Mouse (Mus musculus): ENCODE data around the gene Rnaseh1. TPM values are rescaled to one million over a fixed set of nuclear protein-coding genes. Genes with fewer than 3 reads are reported as not detected.

Gene Rnaseh1
- polyA plus RNA-seq, 1 experiment: 8.1 TPM

- peaks cover 86% of the 10 kb centered on the region for H3K36me3 ChIP-seq (replicated peaks; ENCODE audit: low read length)
- H3K9me3 ChIP-seq: no peaks in the 10 kb centered on the region
- H3K4me3 ChIP-seq (replicated peaks): no peak overlapping the region
- TF ChIP-seq FLI1 (IDR thresholded peaks at IDR 0.05; ENCODE audit: low read length) (no peak), GATA1 (IDR thresholded peaks at IDR 0.05; ENCODE audit: borderline replicate concordance, low read length) (no peak)
- H3K27me3 ChIP-seq (replicated peaks): no peaks in the 10 kb centered on the region
- H3K4me1 ChIP-seq: peaks cover 23% of the 10 kb centered on the region
Observed at GRCm38 (mm10) chr12:28690730-28691129, 41.3 kb downstream of the Rnaseh1 start.

DNA sequence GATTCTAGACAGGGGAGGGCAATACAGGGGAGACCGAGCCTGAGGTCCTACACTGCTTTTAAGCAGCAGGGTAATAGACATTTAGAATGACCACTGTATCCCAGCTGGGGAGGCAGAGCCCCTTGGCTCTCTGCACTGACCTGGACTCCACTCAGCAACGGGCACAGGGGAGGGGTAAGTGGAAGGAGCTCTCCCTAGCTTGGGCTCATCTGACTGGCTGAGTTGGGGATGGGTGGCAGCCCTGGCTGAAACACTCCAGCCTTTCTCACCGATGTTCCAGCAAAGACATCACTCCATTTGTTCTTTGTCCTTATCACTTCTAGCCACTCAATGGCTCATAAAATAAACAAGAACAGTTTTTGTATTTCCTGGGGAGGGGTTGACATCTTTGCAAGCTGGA, 44.3 kb downstream of the Rnaseh1 start:
- TF ChIP-seq GATA1 (IDR thresholded peaks at IDR 0.05; ENCODE audit: borderline replicate concordance, low read length): no peak
- TF ChIP-seq FLI1 (IDR thresholded peaks at IDR 0.05; ENCODE audit: low read length): no peak
- no peaks in the 10 kb centered on the region for H3K27me3 ChIP-seq (replicated peaks)
- H3K4me3 ChIP-seq (replicated peaks): no peak overlapping the region
- H3K4me1 ChIP-seq: peaks cover 24% of the 10 kb centered on the region
- peaks cover 98% of the 10 kb centered on the region for H3K36me3 ChIP-seq (replicated peaks; ENCODE audit: low read length)
- no peaks in the 10 kb centered on the region for H3K9me3 ChIP-seq

DNA sequence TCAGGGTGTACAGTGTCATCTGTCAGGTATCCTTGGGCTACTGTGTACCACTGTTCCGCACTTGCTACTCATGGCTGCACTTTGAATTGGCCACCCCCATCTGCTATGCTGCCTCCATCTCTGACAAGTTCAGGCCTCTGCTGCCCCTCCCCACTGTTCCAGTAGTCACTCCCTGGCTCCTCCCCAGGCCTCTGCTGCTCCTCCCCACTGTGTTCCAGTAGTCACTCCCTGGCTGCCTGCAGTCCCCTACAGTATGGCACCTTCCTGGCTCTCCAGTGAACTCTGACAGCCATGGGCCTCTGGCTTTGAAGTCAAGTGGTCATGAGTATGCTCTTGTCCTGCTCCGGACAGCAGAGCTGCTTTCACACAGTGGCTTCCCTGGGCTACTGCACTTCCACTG, 44.8 kb downstream of the Rnaseh1 start:
- TF ChIP-seq GATA1 (IDR thresholded peaks at IDR 0.05; ENCODE audit: borderline replicate concordance, low read length) (no peak), FLI1 (IDR thresholded peaks at IDR 0.05; ENCODE audit: low read length) (no peak)
- H3K4me3 ChIP-seq (replicated peaks): no peak overlapping the region
- H3K36me3 ChIP-seq (replicated peaks; ENCODE audit: low read length): peaks cover 98% of the 10 kb centered on the region
- H3K9me3 ChIP-seq: no peaks in the 10 kb centered on the region
- peaks cover 23% of the 10 kb centered on the region for H3K4me1 ChIP-seq
- no peaks in the 10 kb centered on the region for H3K27me3 ChIP-seq (replicated peaks)

DNA sequence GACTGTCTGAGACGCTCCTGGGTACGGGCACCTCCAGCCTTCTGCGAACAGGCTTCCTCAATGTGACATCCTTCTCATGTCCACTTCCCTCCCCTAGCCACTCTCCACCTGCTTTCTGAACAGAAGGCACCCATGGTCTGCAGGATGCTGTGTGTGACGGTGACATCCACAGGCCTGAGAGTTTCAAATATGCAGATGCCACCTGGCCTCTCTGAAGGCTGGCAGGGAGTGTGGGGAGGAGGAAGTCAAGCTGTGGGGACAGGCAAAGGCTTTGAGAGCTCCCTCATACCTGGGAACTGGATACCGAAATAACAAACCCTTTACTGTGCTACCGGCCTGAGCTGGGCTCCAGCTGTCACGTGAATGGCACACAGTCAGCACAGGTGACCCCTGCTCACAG, 45.4 kb downstream of the Rnaseh1 start:
- Histone ChIP-seq H3K4me3 (replicated peaks) (no peak overlapping the region), H3K4me1 (peaks cover 19% of the 10 kb centered on the region), H3K36me3 (replicated peaks; ENCODE audit: low read length) (peaks cover 96% of the 10 kb centered on the region), H3K9me3 (no peaks in the 10 kb centered on the region), H3K27me3 (replicated peaks) (no peaks in the 10 kb centered on the region)
- TF ChIP-seq FLI1 (IDR thresholded peaks at IDR 0.05; ENCODE audit: low read length) (no peak), GATA1 (IDR thresholded peaks at IDR 0.05; ENCODE audit: borderline replicate concordance, low read length) (no peak)

- Histone ChIP-seq H3K36me3 (replicated peaks; ENCODE audit: low read length) (peaks cover 94% of the 10 kb centered on the region), H3K9me3 (no peaks in the 10 kb centered on the region), H3K27me3 (replicated peaks) (no peaks in the 10 kb centered on the region), H3K4me3 (replicated peaks) (no peak overlapping the region), H3K4me1 (peaks cover 29% of the 10 kb centered on the region)
- TF ChIP-seq FLI1 (IDR thresholded peaks at IDR 0.05; ENCODE audit: low read length) (no peak), GATA1 (IDR thresholded peaks at IDR 0.05; ENCODE audit: borderline replicate concordance, low read length) (no peak)
Observed at GRCm38 (mm10) chr12:28697821-28698595, 48.6 kb downstream of the Rnaseh1 start.

DNA sequence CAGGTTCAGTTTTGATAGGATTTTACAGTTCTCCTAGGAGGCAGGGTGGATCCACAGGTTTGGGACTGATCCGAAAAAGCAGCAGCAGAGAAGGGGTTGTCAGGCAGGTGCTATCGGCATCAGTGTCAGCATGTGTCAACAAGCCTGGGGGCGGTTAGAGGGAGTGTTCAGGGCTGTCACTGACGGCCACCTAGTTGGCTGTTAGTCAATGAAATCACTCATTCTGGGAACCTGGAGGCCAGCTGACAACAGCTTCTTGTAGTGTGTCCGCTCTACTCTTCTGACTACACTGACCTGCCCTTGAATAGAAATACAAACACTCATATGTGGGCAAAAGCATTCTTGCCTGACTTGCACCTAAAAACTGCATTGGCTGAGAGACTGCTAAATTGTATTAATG, 49.7 kb downstream of the Rnaseh1 start:
- H3K27me3 ChIP-seq (replicated peaks): no peaks in the 10 kb centered on the region
- TF ChIP-seq FLI1 (IDR thresholded peaks at IDR 0.05; ENCODE audit: low read length) (no peak), GATA1 (IDR thresholded peaks at IDR 0.05; ENCODE audit: borderline replicate concordance, low read length) (no peak)
- H3K4me3 ChIP-seq (replicated peaks): no peak overlapping the region
- H3K9me3 ChIP-seq: no peaks in the 10 kb centered on the region
- peaks cover 95% of the 10 kb centered on the region for H3K36me3 ChIP-seq (replicated peaks; ENCODE audit: low read length)
- peaks cover 22% of the 10 kb centered on the region for H3K4me1 ChIP-seq

- TF ChIP-seq FLI1 (IDR thresholded peaks at IDR 0.05; ENCODE audit: low read length) (no peak), GATA1 (IDR thresholded peaks at IDR 0.05; ENCODE audit: borderline replicate concordance, low read length) (no peak)
- Histone ChIP-seq H3K9me3 (no peaks in the 10 kb centered on the region), H3K36me3 (replicated peaks; ENCODE audit: low read length) (peaks cover 95% of the 10 kb centered on the region), H3K4me1 (peaks cover 16% of the 10 kb centered on the region), H3K27me3 (replicated peaks) (no peaks in the 10 kb centered on the region), H3K4me3 (replicated peaks) (no peak overlapping the region)
Observed at GRCm38 (mm10) chr12:28699656-28700055, 50.3 kb downstream of the Rnaseh1 start.

DNA sequence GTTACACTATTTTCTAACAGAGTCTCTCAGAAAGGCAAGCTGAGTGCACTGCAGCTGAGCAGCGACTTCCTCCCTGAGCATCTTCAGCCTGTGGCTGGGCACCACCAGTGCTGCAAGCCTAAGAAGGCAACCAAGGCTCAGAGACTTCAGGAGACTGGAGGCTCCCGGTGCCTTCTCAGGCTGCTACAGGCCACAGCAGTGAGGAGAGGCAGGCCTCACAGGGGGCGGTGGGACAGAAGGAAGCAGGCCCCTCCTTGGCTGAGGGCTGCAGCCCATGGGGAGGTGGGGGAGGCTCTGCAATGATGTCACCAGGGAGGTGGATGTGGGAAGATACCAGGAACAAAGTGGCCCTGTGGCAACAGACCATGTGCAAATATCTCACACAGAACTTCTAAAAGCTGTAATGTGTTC, 50.7 kb downstream of the Rnaseh1 start:
- no peaks in the 10 kb centered on the region for H3K27me3 ChIP-seq (replicated peaks)
- peaks cover 95% of the 10 kb centered on the region for H3K36me3 ChIP-seq (replicated peaks; ENCODE audit: low read length)
- no peaks in the 10 kb centered on the region for H3K9me3 ChIP-seq
- H3K4me3 ChIP-seq (replicated peaks): no peak overlapping the region
- TF ChIP-seq GATA1 (IDR thresholded peaks at IDR 0.05; ENCODE audit: borderline replicate concordance, low read length) (no peak), FLI1 (IDR thresholded peaks at IDR 0.05; ENCODE audit: low read length) (no peak)
- peaks cover 14% of the 10 kb centered on the region for H3K4me1 ChIP-seq

DNA sequence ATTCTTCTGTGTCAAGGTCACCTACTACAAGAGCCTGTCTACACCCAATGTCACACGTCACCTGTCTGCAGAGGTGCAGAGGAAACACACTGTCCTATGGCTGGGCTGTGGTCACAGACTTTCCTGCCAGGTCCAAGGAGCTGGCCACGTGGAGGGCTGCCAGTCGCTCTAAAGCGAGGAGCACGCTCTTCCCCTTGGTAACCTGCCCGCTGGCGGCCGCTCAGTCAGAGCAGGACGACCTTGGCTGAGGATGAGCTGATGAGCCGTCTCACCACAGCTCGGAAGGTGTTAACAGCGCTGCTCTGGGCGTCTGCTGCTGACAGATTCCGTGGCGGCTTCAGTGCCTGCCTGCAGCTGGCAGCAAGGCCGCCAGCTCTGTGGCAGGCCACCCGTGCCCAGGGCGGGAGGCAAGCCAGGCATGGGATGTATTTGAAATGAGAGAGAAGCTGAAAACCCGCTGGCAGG, 51.2 kb downstream of the Rnaseh1 start:
- H3K27me3 ChIP-seq (replicated peaks): no peaks in the 10 kb centered on the region
- H3K4me1 ChIP-seq: peaks cover 19% of the 10 kb centered on the region
- no peak for TF ChIP-seq FLI1 (IDR thresholded peaks at IDR 0.05; ENCODE audit: low read length)
- TF ChIP-seq GATA1 (IDR thresholded peaks at IDR 0.05; ENCODE audit: borderline replicate concordance, low read length): no peak
- H3K9me3 ChIP-seq: no peaks in the 10 kb centered on the region
- H3K36me3 ChIP-seq (replicated peaks; ENCODE audit: low read length): peaks cover 95% of the 10 kb centered on the region
- no peak overlapping the region for H3K4me3 ChIP-seq (replicated peaks)

GRCm38 (mm10) chr12:28701302-28701701, 51.9 kb downstream of the Rnaseh1 start:
- H3K4me3 ChIP-seq (replicated peaks): no peak overlapping the region
- no peaks in the 10 kb centered on the region for H3K27me3 ChIP-seq (replicated peaks)
- H3K4me1 ChIP-seq: peaks cover 26% of the 10 kb centered on the region
- TF ChIP-seq GATA1 (IDR thresholded peaks at IDR 0.05; ENCODE audit: borderline replicate concordance, low read length): no peak
- TF ChIP-seq FLI1 (IDR thresholded peaks at IDR 0.05; ENCODE audit: low read length): no peak
- peaks cover 95% of the 10 kb centered on the region for H3K36me3 ChIP-seq (replicated peaks; ENCODE audit: low read length)
- H3K9me3 ChIP-seq: no peaks in the 10 kb centered on the region
